Mouse (Mus musculus) C2C12 (cell line): Measurements from ENCODE around the gene Fcrl1. TPM values are rescaled to one million over a fixed set of nuclear protein-coding genes. Genes with fewer than 3 reads are reported as not detected.
"Not testable (repeated sequence)": the region's sequence is repeated elsewhere in the genome, so short reads cannot be mapped to it uniquely, and the experiment has no call there.

ENCODE experiments used
- H3K27me3 ChIP-seq: one replicate; pipeline ENCODE4 v1.6.1; 2011; ENCODE audit not compliant: control insufficient read depth, insufficient read depth, insufficient read length
- H3K36me3 ChIP-seq: one replicate; pipeline ENCODE4 v1.6.1; 2011; ENCODE audit not compliant: control insufficient read depth, insufficient read depth
- H3K4me3 ChIP-seq: one replicate; pipeline ENCODE4 v1.5.1; 2011; ENCODE audit warnings: mild to moderate bottlenecking, control low read depth; ENCODE audit not compliant: poor library complexity, insufficient read depth, severe bottlenecking
- H3K79me2 ChIP-seq: one replicate; pipeline ENCODE4 v1.6.1; 2011; ENCODE audit not compliant: control insufficient read depth, insufficient read depth
- H3K79me3 ChIP-seq: one replicate; pipeline ENCODE4 v1.6.1; 2011; ENCODE audit warnings: low read depth, control low read depth
- H3ac ChIP-seq: one replicate; pipeline ENCODE3; 2011; ENCODE audit warnings: low read depth; ENCODE audit not compliant: control insufficient read depth, insufficient read length
- CEBPB ChIP-seq: IDR thresholded peaks from one replicate; pipeline ENCODE4 v1.6.1; 2011; ENCODE audit warnings: low read depth, mild to moderate bottlenecking, control low read depth, moderate library complexity
- CTCF ChIP-seq: IDR thresholded peaks from one replicate; pipeline ENCODE4 v1.5.1; 2011; ENCODE audit not compliant: control insufficient read depth, insufficient read depth, insufficient read length
- FOSL1 ChIP-seq: IDR thresholded peaks from one replicate; pipeline ENCODE4 v1.8.0; 2011; ENCODE audit warnings: mild to moderate bottlenecking, low read length; ENCODE audit not compliant: poor library complexity, insufficient read depth, severe bottlenecking
- MAX ChIP-seq: IDR thresholded peaks from one replicate; pipeline ENCODE4 v1.6.1; 2011; ENCODE audit warnings: mild to moderate bottlenecking, control low read depth
- MYOD1 ChIP-seq: IDR thresholded peaks from one replicate; pipeline ENCODE4 v1.6.1; 2011; ENCODE audit warnings: low read depth; ENCODE audit not compliant: control insufficient read depth, insufficient read length
- MYOG ChIP-seq: IDR thresholded peaks from one replicate; pipeline ENCODE4 v1.6.1; 2011; ENCODE audit not compliant: control insufficient read depth, insufficient read length; ENCODE audit errors: extremely low read depth
- USF1 ChIP-seq: IDR thresholded peaks from one replicate; pipeline ENCODE4 v1.6.1; 2011; ENCODE audit warnings: low read depth, mild to moderate bottlenecking, control low read depth, moderate library complexity
- long read RNA-seq, 2 experiments: library from polyadenylated mRNA; unstranded; transcript quantifications; one replicate each; pipeline ENCODE4 v2.0.0; 2019 to 2020
- polyA plus RNA-seq: library from polyadenylated mRNA; unstranded; fragments of >200 nt; fragmentation: generic; extraction: Trizol; gene quantifications from one replicate; pipeline ENCODE4 v1.2.1, GENCODE M21; 2012; ENCODE audit warnings: missing spikeins

Fcrl1 gene
- polyA plus RNA-seq: not detected
- long read RNA-seq, experiment 1: 0 reads
- long read RNA-seq, experiment 2: 0 reads

GRCm38 (mm10) chr3:87376195-87377165 is at the start of gene Fcrl1:
TSS of gene Fcrl1 (plus strand) at chr3:87376387.
- peaks cover 4% of the 10 kb centered on the region for H3K27me3 ChIP-seq
- no peaks in the 10 kb centered on the region for H3K79me2 ChIP-seq
- H3ac ChIP-seq: no peak within 1 kb of the TSS
- H3K79me3 ChIP-seq: no peaks in the 10 kb centered on the region
- no peaks in the 10 kb centered on the region for H3K36me3 ChIP-seq
- H3K4me3 ChIP-seq: no peak within 1 kb of the TSS
- TF ChIP-seq MYOG (no peak), CEBPB (no peak), FOSL1 (no peak), MAX (no peak), MYOD1 (no peak), CTCF (no peak), USF1 (no peak)

DNA sequence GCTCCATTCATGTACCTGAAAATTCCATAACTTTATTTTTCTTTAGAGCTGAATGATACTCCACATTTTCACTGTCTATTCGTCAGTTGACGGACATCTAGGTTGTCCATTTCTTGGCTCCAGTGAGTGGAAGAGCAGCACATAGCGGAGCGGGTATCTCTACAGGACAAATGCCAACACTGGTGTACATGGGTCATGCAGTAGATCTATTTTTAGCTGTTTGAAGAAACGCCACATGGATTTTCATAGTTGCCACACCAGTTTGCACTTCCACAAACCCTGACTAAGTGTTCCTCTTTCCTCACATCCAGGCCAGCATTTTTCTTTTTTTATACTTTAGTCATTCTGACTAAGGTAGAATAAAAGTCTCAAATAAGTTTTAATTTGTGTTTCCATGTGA is 38.3 kb upstream of the Fcrl1 start:
- no peak for TF ChIP-seq FOSL1
- no peak for TF ChIP-seq CEBPB
- TF ChIP-seq CTCF: no peak
- TF ChIP-seq USF1: no peak
- Histone ChIP-seq H3ac (no peak overlapping the region), H3K79me3 (no peaks in the 10 kb centered on the region), H3K36me3 (no peaks in the 10 kb centered on the region), H3K79me2 (no peaks in the 10 kb centered on the region), H3K4me3 (no peak overlapping the region), H3K27me3 (no peaks in the 10 kb centered on the region)

DNA sequence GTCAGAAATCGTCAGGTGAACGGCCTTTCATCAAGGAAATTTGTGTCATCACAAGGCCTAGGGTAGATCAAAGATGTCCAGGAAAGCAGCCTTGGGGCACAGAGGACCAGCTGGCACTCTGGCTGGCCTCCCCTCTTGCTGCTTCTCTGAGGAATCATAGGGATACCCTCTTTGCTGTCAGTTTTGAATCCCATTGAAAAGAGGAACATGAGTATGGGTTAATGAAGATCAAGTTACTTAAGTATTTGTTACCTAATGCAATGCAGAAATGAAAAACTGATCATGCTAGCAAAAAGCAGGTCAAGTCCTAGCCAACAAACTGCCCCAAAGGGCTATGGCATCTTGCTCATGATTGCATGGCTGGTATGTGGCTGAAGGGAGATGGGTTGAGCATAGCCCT is 25.2 kb upstream of the Fcrl1 start:
- not testable (repeated sequence) for H3K79me3 ChIP-seq, H3K79me2 ChIP-seq, H3K27me3 ChIP-seq, H3K36me3 ChIP-seq, H3K4me3 ChIP-seq, H3ac ChIP-seq

- TF ChIP-seq CTCF: no peak
- H3K27me3 ChIP-seq: no peaks in the 10 kb centered on the region
- no peak within 1 kb of the TSS for H3K4me3 ChIP-seq
- H3ac ChIP-seq: no peak within 1 kb of the TSS
- no peaks in the 10 kb centered on the region for H3K36me3 ChIP-seq
- H3K79me3 ChIP-seq: no peaks in the 10 kb centered on the region
- H3K79me2 ChIP-seq: no peaks in the 10 kb centered on the region
These were observed 18.6 kb upstream of the Fcrl1 start, which contains the start of gene Cd5l for GRCm38 (mm10) chr3:87357581-87357980. TSS of gene Cd5l (plus strand) at chr3:87357881.

DNA sequence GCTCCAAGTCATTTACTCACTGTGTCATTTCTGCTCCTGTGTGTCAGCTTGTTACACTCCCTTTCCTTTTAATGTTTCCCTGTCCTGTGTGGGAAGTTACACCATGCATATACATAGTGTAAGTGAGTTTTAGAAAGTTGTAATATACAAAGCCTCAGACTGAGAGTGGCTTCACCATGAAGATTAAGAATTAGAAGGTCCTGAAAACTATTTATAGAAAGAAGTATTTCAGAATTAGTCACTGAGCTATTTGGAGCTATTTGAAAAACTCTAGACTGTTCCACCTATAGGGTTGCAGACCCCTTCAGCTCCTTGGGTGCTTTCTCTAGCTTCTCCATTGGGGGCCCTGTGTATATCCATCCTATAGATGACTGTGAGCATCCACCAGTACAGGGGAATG is 17.0 kb upstream of the Fcrl1 start:
- H3K4me3 ChIP-seq: no peak overlapping the region
- TF ChIP-seq FOSL1 (no peak), CEBPB (no peak), MAX (no peak), MYOD1 (no peak), USF1 (no peak), CTCF (no peak), MYOG (no peak)

GRCm38 (mm10) chr3:87360466-87360865 is 15.7 kb upstream of the Fcrl1 start:
- Histone ChIP-seq H3K27me3 (no peaks in the 10 kb centered on the region), H3K79me2 (no peaks in the 10 kb centered on the region)

More for the DNA sequence above, 17.0 kb upstream of the Fcrl1 start:
- Histone ChIP-seq H3K36me3 (no peaks in the 10 kb centered on the region), H3K27me3 (no peaks in the 10 kb centered on the region), H3K79me2 (no peaks in the 10 kb centered on the region), H3K79me3 (no peaks in the 10 kb centered on the region), H3ac (no peak overlapping the region)

More at GRCm38 (mm10) chr3:87360466-87360865, 15.7 kb upstream of the Fcrl1 start:
- Histone ChIP-seq H3K36me3 (no peaks in the 10 kb centered on the region), H3K4me3 (no peak overlapping the region), H3K79me3 (no peaks in the 10 kb centered on the region), H3ac (no peak overlapping the region)
- TF ChIP-seq MAX (no peak), USF1 (no peak), FOSL1 (no peak), MYOG (no peak), MYOD1 (no peak), CEBPB (no peak), CTCF (no peak)
